Mouse (Mus musculus): Measurements from ENCODE around the gene Nrn1l.

- TF ChIP-seq CTCF (IDR thresholded peaks at IDR 0.05; ENCODE audit: low read depth, low read length) (no peak), POLR2A (IDR thresholded peaks at IDR 0.05; ENCODE audit: borderline replicate concordance, low read depth, low read length) (no peak)
Measured at GRCm38 (mm10) chr8:105931271-105931670, 37.9 kb downstream of the Nrn1l start.
